Mouse (Mus musculus) CH12.LX (cell line): Measurements from ENCODE around the gene Bglap3. TPM values are rescaled to one million over a fixed set of nuclear protein-coding genes. Genes with fewer than 3 reads are reported as not detected.

Experiments
- DNase-seq: peaks from one replicate; pipeline ENCODE4 v3.0.0-alpha.2; 2013; ENCODE audit errors: extremely low read depth
- H3K27ac ChIP-seq: 2 replicates; pipeline ENCODE4 v1.5.1; 2012; ENCODE audit warnings: low read depth, mild to moderate bottlenecking, control low read depth, moderate library complexity; ENCODE audit not compliant: insufficient read depth
- H3K27me3 ChIP-seq: replicated peaks from 2 replicates; pipeline ENCODE3; 2012; ENCODE audit warnings: inconsistent platforms
- H3K36me3 ChIP-seq, 2 experiments: replicated peaks in 1 of 2; 2 replicates each; pipeline versions ENCODE3 to v1.6.1; 2012; ENCODE audit warnings: inconsistent platforms in 1 of 2, low read length in 1 of 2, mild to moderate bottlenecking in 1 of 2, mixed read lengths in 1 of 2, moderate library complexity in 1 of 2; ENCODE audit not compliant: control insufficient read depth in 1 of 2, insufficient read depth in 1 of 2
- H3K4me1 ChIP-seq, 2 experiments: 2 replicates each; pipeline ENCODE4 v1.6.1; 2012; ENCODE audit warnings: inconsistent platforms in 1 of 2, moderate library complexity in 1 of 2; ENCODE audit not compliant: insufficient read depth in 2 of 2, control insufficient read depth in 1 of 2
- H3K4me2 ChIP-seq: 2 replicates; pipeline ENCODE4 v1.6.1; 2012; ENCODE audit warnings: low read depth, mild to moderate bottlenecking, control low read depth; ENCODE audit not compliant: poor library complexity, insufficient read depth, severe bottlenecking
- H3K4me3 ChIP-seq, 3 experiments: fragments of 150-350 bp in 1 of 3; sonication (generic) in 1 of 3; replicated peaks in 1 of 3; 2 replicates each; pipeline versions ENCODE3 to v1.5.1; 2011 to 2012; ENCODE audit warnings: low read depth in 2 of 3, low read length in 2 of 3, mild to moderate bottlenecking in 2 of 3, moderate library complexity in 2 of 3, control low read depth in 1 of 3, improper control_type of control experiment in 1 of 3, inconsistent platforms in 1 of 3, mixed read lengths in 1 of 3; ENCODE audit not compliant: poor library complexity in 1 of 3
- H3K79me2 ChIP-seq: replicated peaks from 2 replicates; pipeline ENCODE4 v1.6.1; 2012; ENCODE audit warnings: mild to moderate bottlenecking, moderate library complexity; ENCODE audit not compliant: control insufficient read depth, poor library complexity, insufficient read depth, severe bottlenecking; ENCODE audit errors: extremely low read depth
- H3K9ac ChIP-seq: 2 replicates; pipeline ENCODE4 v1.6.1; 2012; ENCODE audit warnings: low read depth, mild to moderate bottlenecking, control low read depth, moderate library complexity; ENCODE audit not compliant: insufficient read depth
- H3K9me3 ChIP-seq: replicated peaks from 2 replicates; pipeline ENCODE3; 2012; ENCODE audit warnings: low read length, inconsistent platforms, mixed read lengths
- BHLHE40 ChIP-seq: IDR thresholded peaks from 2 replicates; pipeline ENCODE4 v1.6.1; 2011; ENCODE audit warnings: mild to moderate bottlenecking, low read depth, low read length, improper control_type of control experiment
- CHD2 ChIP-seq: IDR thresholded peaks from 2 replicates; pipeline ENCODE4 v1.6.1; 2011; ENCODE audit warnings: low read length, improper control_type of control experiment
- CTCF ChIP-seq, 2 experiments: IDR thresholded peaks in 1 of 2; conservative IDR thresholded peaks in 1 of 2; 2 replicates each; pipeline ENCODE4 v1.5.1; 2011 to 2012; ENCODE audit warnings: low read depth in 2 of 2, low read length in 2 of 2, improper control_type of control experiment in 1 of 2, inconsistent platforms in 1 of 2, mild to moderate bottlenecking in 1 of 2, moderate library complexity in 1 of 2
- ELF1 ChIP-seq: IDR thresholded peaks from 2 replicates; pipeline ENCODE4 v1.6.1; 2014; ENCODE audit warnings: low read depth, mild to moderate bottlenecking, inconsistent platforms, low read length, improper control_type of control experiment
- EP300 ChIP-seq: IDR thresholded peaks from 2 replicates; pipeline ENCODE4 v1.6.1; 2011; ENCODE audit warnings: low read length, improper control_type of control experiment
- GABPA ChIP-seq: IDR thresholded peaks from 2 replicates; pipeline ENCODE4 v1.6.1; 2012; ENCODE audit warnings: low read depth, low read length, improper control_type of control experiment, inconsistent platforms; ENCODE audit not compliant: insufficient replicate concordance
- MAZ ChIP-seq: IDR thresholded peaks from 2 replicates; pipeline ENCODE4 v1.6.1; 2012; ENCODE audit warnings: low read depth, mild to moderate bottlenecking, inconsistent platforms, low read length, improper control_type of control experiment, moderate library complexity
- MYC ChIP-seq: IDR thresholded peaks from 2 replicates; pipeline ENCODE4 v1.6.1; 2011; ENCODE audit warnings: low read depth, mild to moderate bottlenecking, improper control_type of control experiment, low read length
- POLR2AphosphoS2 ChIP-seq: IDR thresholded peaks from 2 replicates; pipeline ENCODE4 v1.6.1; 2011; ENCODE audit warnings: low read depth, low read length, improper control_type of control experiment
- RAD21 ChIP-seq: IDR thresholded peaks from 2 replicates; pipeline ENCODE4 v1.6.1; 2011; ENCODE audit warnings: low read depth, mild to moderate bottlenecking, low read length, improper control_type of control experiment, moderate library complexity
- TCF12 ChIP-seq: IDR thresholded peaks from 2 replicates; pipeline ENCODE4 v1.6.1; 2014; ENCODE audit warnings: low read depth, mild to moderate bottlenecking, inconsistent platforms, low read length, improper control_type of control experiment
- USF2 ChIP-seq: conservative IDR thresholded peaks from 2 replicates; pipeline ENCODE4 v1.6.1; 2011; ENCODE audit warnings: low read depth, low read length, improper control_type of control experiment
- ZC3H11A ChIP-seq: IDR thresholded peaks from 2 replicates; pipeline ENCODE4 v1.6.1; 2012; ENCODE audit warnings: low read depth, mild to moderate bottlenecking, inconsistent platforms, low read length, improper control_type of control experiment
- ZMIZ1 ChIP-seq: IDR thresholded peaks from 2 replicates; pipeline ENCODE4 v1.6.1; 2012; ENCODE audit warnings: low read depth, mild to moderate bottlenecking, inconsistent platforms, low read length, improper control_type of control experiment
- dilution Hi-C: fragments of 300-500 bp; cut with MboI; formaldehyde crosslinking; loops from 2 replicates; pipeline ENCODE4 v1.14.3; 2020; ENCODE audit warnings: low sequenced_read_pairs; ENCODE audit not compliant: extremely low pct_unique_long_range_greater_than_20kb, extremely low pct_ligation_motif_present
- in situ Hi-C: fragments of 300-500 bp; cut with MboI; formaldehyde crosslinking; loops from 3 replicates; pipeline ENCODE4 v1.14.3; 2019; ENCODE audit warnings: low sequenced_read_pairs, low pct_ligation_motif_present, low pct_unique_long_range_greater_than_20kb, mixed read lengths
- polyA plus RNA-seq: library from polyadenylated mRNA; unstranded; fragments of >175 nt; gene quantifications from 2 replicates; pipeline ENCODE4 v1.2.1, GENCODE M21; 2012; ENCODE audit warnings: low read depth; ENCODE audit not compliant: insufficient read length
- total RNA-seq, 2 experiments: library from RNA; depleted of rRNA; stranded (reverse); fragments of 300-350 nt in 1 of 2; fragments of >200 nt in 1 of 2; gene quantifications; 2 replicates each; pipeline ENCODE4 v1.2.3; 2012 to 2014

The Bglap3 gene
- total and polyA plus RNA-seq, 3 experiments = 1.0 to 2.7 (median 2.0) TPM

DNA sequence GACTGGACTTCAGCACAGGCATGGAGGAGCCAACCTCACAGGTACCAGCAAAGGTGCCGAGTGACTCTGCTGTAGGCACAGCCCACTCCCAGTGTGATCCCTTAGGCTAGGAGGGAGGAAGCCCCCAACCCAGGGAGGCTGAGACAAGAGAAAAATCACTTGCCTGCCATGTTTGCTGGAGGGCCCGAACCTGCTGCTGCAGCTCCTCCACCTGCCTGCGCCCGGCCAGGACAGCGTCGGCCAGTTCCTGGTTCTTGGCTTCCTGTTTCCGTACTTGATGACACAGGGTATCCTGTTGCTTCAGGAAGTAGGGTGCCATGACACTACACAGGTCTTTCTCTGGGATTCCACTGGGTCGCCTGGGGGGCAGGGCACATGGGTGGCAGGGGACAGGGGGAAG is 23.2 kb upstream of the Bglap3 start:
- Histone ChIP-seq H3K36me3 (peaks cover 23 to 85% of the 10 kb centered on the region in 2 experiments), H3K79me2 (no peaks in the 10 kb centered on the region), H3K9me3 (peaks cover 2% of the 10 kb centered on the region), H3K9ac (no peak overlapping the region), H3K27ac (no peak overlapping the region), H3K4me1 (peaks cover 13 to 40% of the 10 kb centered on the region in 2 experiments), H3K4me3 (peak overlapping the region in 2 of 3 experiments; percentile 4 to 38), H3K4me2 (no peak overlapping the region), H3K27me3 (no peaks in the 10 kb centered on the region)
- peak; percentile 27 for DNase-seq
- TF ChIP-seq ELF1 (peak; percentile 59), USF2 (no peak)
- in situ Hi-C loops (no loop called here), dilution Hi-C loops (no loop called here)

GRCm38 (mm10) chr3:88395288-88395687 is 22.7 kb upstream of the Bglap3 start:
- H3K4me2 ChIP-seq = no peak overlapping the region
- H3K27me3 ChIP-seq = no peaks in the 10 kb centered on the region
- dilution Hi-C loops (no loop called here), in situ Hi-C loops (no loop called here)
- TF ChIP-seq BHLHE40 (no peak; the same call in 1 of the 2 replicates), TCF12 (0 out of 2 replicates have a peak, but pooled peaks have one; percentile 36), USF2 (no peak), POLR2AphosphoS2 (no peak), ELF1 (no peak), ZC3H11A (no peak), CHD2 (no peak), GABPA (no peak), RAD21 (no peak), EP300 (no peak; the same call in 1 of the 2 replicates), MYC (0 out of 2 replicates have a peak, but pooled peaks have one; percentile 19), MAZ (no peak), ZMIZ1 (no peak), CTCF (conservative IDR thresholded peaks at IDR 0.05 in 1 of 2, IDR thresholded peaks at IDR 0.05 in 1 of 2; ENCODE audit: low read depth in 2 of 2, low read length in 2 of 2) (no peak)
- H3K79me2 ChIP-seq = no peaks in the 10 kb centered on the region
- no peak overlapping the region for H3K27ac ChIP-seq
- H3K4me3 ChIP-seq = peak overlapping the region in 2 of 3 experiments; percentile 4 to 38
- peak; percentile 65 for DNase-seq
- peaks cover 23 to 88% of the 10 kb centered on the region in 2 experiments for H3K36me3 ChIP-seq
- peaks cover 5% of the 10 kb centered on the region for H3K9me3 ChIP-seq
- peaks cover 13 to 40% of the 10 kb centered on the region in 2 experiments for H3K4me1 ChIP-seq
- H3K9ac ChIP-seq = no peak overlapping the region
